Mouse (Mus musculus): ENCODE data around the gene St6galnac6.

Gene St6galnac6

GRCm38 (mm10) chr2:32644083-32644482 lies 44.6 kb downstream of the St6galnac6 start:
- DNase-seq: no peak

- no peak for DNase-seq
Measured at GRCm38 (mm10) chr2:32644799-32645475, 45.4 kb downstream of the St6galnac6 start.

GRCm38 (mm10) chr2:32645647-32646046 lies 46.1 kb downstream of the St6galnac6 start:
- no peak for DNase-seq

GRCm38 (mm10) chr2:32646379-32647056 lies 47.0 kb downstream of the St6galnac6 start, which contains the start of gene Eng:
TSS of gene Eng (plus strand) at chr2:32646595.
- DNase-seq: no peak

GRCm38 (mm10) chr2:32647366-32647765 lies 47.9 kb downstream of the St6galnac6 start:
- DNase-seq: no peak

- no peak for DNase-seq
Measured at GRCm38 (mm10) chr2:32653764-32654163, 54.3 kb downstream of the St6galnac6 start.

- no peak for DNase-seq
Measured at GRCm38 (mm10) chr2:32654743-32655393, 55.4 kb downstream of the St6galnac6 start.

GRCm38 (mm10) chr2:32655394-32655744 lies 55.9 kb downstream of the St6galnac6 start:
- peak in 1 of 2 experiments; percentile 18 for DNase-seq

- peak; percentile 39 to 45 for DNase-seq
Measured at GRCm38 (mm10) chr2:32655826-32656225, 56.3 kb downstream of the St6galnac6 start.

- no peak for DNase-seq
Measured at GRCm38 (mm10) chr2:32658873-32659272, 59.4 kb downstream of the St6galnac6 start.

GRCm38 (mm10) chr2:32661509-32662107 lies 62.1 kb downstream of the St6galnac6 start:
- no peak for DNase-seq

GRCm38 (mm10) chr2:32662291-32662690 lies 62.8 kb downstream of the St6galnac6 start:
- DNase-seq: no peak

- no peak for DNase-seq
Measured at GRCm38 (mm10) chr2:32665345-32665744, 65.8 kb downstream of the St6galnac6 start.

GRCm38 (mm10) chr2:32665853-32666252 lies 66.3 kb downstream of the St6galnac6 start:
- DNase-seq: no peak

GRCm38 (mm10) chr2:32667775-32668174 lies 68.3 kb downstream of the St6galnac6 start:
- DNase-seq: no peak

GRCm38 (mm10) chr2:32668176-32668575 lies 68.7 kb downstream of the St6galnac6 start:
- DNase-seq: no peak

GRCm38 (mm10) chr2:32669876-32670275 lies 70.4 kb downstream of the St6galnac6 start:
- no peak for DNase-seq

Data from B cell, adult 2 months (primary cell).